Mouse (Mus musculus) bone marrow macrophage, adult 2 months (primary cell): ENCODE results near the gene Rcsd1.

ENCODE experiments used
- CTCF ChIP-seq: IDR thresholded peaks from 2 replicates; pipeline ENCODE4 v1.5.1; 2012; ENCODE audit warnings: low read depth, mild to moderate bottlenecking, low read length, moderate library complexity
- POLR2A ChIP-seq: IDR thresholded peaks from 2 replicates; pipeline ENCODE4 v1.6.1; 2012; ENCODE audit warnings: mild to moderate bottlenecking, low read depth, low read length, borderline replicate concordance

GRCm38 (mm10) chr1:165702221-165703031 lies 7.1 kb downstream of the Rcsd1 start:
- TF ChIP-seq CTCF = no peak
- TF ChIP-seq POLR2A = no peak
